Mouse (Mus musculus) megakaryocyte, embryonic 14.5 days (primary cell): ENCODE data around the gene Abhd2.

ENCODE experiments used
- FLI1 ChIP-seq: IDR thresholded peaks from 2 replicates; pipeline ENCODE4 v1.6.1; 2012; ENCODE audit warnings: low read length, inconsistent platforms, mixed read lengths
- GATA1 ChIP-seq: IDR thresholded peaks from 3 replicates; pipeline ENCODE4 v1.6.1; 2012; ENCODE audit warnings: mixed read lengths, low read length, inconsistent platforms, borderline replicate concordance

DNA sequence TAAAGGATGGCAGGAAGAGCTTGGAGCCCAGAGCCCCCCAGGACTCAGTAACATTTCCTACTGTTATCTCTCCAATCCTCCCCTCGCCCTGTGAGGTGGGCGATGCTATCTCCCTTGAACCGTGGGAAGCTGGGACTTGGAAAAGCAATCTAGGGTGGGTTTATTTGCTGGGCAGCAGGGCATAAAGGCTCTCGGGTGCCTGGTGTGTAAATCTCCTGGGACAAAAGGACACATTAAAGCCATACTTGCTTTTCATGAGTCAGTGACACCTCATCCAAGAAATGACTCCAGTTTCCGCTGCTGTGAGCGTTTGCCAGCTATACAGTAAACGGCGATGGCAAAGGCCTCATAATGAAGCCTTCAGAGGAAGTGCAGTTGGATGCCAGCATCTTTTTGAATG, 50.9 kb downstream of the Abhd2 start:
- TF ChIP-seq GATA1: no peak
- no peak for TF ChIP-seq FLI1
